Mouse (Mus musculus): ENCODE results near the gene F3.

F3 gene

DNA sequence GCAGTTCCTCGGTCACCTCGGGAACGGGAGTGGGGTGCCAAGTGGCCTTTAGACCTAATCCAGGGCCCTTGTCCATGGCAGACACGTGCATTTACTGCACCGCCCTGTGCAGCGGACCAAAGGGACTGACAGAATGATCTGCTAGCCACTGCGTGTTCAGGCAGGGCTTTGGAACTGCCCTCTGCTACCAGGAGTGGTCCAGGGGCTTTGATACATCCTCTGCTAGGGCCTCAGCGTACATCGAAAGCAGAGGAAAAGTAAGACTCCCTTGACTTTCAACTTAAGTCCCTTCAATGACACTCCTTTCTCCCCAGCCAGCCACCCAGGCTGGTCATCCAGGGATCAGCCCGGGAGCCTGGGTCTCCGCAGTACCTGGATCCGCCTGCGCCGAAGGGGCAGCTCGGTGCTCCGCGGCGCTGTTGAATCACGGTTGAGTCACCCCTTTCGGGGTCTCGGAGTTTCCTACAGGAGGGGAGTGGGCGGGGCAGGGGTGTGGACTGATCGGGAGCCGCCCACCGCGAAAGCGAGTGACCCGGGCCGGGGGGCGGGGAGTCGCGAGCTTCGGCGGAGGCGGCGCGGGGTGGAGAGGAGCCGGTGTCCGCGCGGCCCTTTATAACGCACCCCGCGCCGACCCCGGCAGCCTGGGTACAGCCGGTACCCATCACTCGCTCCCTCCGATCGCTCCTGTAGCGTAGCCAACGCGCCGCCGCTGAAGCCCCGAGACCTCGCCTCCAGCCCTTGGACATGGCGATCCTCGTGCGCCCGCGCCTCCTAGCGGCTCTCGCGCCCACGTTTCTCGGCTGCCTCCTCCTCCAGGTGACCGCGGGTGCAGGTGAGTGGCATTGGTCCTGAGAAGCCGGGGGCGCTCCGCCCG, at the start of gene F3:
F3 (plus strand) TSS at position 567 of the 874 bp plus-strand sequence.
- peak; percentile 87 to 94 for DNase-seq

DNA sequence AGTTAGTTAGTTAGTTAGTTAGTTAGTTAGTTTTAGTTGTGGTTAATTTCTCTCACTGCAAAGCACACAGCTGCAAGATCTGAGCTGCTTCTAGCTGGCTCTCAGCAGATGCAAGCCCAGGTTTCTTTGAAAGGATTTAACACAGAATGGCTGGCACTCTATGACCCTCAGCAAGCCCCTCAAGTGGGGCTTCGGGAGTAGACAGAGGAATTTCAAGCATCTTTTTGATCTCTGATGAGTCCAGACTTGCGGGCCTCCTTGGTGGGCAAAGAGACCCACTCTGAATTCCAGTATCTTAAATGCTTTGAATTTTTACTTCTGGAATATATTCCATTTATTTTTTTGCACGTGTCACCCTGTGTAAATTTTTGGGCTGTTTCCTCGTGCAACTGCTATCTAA, 44.4 kb upstream of the F3 start:
- peak in 1 of 2 experiments; percentile 6 for DNase-seq

DNA sequence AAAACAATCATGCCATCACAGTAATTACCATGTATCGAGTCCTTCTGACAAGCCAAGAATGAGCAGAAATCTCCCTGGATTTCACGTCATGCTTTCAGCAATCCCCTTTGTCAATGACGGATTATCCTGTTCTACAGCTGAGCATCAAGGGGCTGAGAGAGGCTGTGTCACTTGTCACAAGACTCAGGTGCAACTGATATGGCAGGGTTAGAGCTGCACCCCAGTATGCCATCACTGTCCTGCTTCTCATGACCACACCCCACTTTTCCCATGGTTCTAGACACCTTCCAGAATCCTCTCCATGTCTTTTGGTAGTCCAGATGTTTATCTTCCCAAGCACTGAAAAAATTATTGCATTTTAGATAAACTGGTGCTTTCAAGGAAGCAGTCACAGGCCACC, 43.9 kb upstream of the F3 start:
- DNase-seq, result no peak

DNA sequence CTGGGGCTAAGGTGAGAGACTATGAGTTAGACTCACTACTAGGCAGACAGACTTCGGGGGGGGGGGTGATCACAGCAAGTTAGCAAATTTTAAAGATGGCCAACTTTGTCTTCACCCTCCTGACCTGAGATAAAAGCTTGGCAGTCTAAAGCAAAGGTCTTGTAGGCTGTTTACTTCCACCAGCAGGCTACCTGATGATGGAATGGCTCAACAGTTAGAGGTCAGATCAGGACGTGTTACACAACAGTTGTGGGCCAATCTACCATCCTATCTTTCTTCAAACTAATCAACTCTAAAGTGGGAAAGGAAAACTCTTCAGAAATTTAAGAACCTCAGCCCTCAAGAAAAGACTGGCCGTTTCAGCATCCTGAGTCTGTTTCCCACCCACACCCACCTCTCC, 43.1 kb upstream of the F3 start:
- DNase-seq, result no peak

DNA sequence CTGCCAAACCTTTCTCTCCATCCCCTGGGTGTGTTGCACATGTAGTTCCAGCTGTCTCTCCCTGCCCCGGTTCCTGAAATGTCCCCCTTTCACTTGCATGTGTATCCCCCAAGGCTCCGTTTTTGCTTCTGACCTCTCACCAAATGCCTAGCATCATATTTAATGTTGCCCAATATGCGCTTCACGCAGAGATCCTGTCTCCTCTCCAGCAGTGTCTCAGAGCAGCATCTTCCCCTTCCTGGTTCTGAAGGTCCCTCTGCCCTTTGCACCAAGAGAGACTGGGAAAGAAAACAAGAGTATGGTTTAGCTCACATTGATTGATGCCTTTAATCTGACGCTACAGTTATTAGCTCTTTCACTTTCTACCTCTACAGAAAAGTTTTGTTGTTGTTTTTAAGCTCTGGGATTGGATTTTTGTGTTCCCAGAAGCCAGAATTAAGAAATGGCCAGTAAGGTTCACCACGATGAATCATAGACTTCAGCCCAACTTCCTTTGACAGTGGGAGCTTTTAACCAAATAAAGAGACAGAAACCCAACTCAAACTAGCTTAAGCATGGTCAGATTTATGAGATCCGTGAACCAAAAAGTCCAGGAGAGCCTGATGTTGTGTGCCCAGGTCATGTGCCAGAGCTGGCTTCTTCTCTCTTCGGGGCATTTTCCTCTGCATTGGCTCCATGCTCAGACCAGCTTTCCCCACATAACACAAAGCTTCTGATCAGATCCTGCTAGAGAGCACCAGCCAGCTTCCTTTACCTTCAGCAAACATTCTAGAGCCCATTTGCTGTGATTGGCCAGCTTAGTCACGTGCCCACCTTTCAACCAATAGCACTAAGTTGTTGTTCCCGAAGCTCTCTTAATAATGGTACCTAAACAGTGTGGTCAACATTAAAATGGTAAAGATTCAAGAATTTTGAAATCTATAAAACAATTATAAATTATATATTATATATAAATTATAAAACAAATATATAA, 40.6 kb upstream of the F3 start:
- no peak for DNase-seq

DNA sequence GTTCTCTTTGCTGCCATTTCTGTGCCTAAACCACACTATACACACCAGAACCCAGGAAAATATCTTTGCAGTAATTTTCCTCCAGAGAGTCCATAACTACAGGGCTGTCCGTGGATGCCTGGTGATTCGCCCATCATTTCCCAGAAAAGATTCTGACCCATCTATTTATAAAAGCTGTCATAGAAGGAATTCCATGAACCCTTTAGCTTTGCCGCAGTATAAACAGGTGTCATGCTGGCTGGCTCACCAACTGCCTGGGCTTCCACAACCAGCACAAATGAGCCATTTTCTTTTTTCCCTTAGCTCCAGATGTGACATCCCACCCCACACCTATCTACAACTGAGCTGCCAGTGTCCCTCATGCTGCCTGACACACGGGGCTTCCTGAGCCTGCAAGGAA, 38.8 kb upstream of the F3 start:
- no peak for DNase-seq

DNA sequence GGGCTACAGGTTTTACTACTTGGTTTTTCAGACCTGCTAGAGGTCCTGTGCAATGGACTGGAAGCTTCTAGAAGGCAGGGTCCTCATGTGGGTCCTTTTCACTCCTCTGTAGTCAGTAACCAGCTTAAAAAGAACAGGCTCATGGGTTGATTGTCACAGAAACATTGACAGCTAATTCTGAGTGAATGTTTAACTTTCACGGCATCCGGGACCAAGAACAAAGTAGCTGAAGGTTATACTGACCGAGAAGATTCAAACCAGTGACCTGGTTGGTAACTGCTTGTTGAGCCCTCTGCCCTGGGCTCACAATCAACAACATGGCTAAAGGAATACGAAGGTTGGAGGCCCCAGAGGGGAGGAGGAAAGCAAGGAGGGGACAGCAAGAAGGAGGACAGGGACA, 38.4 kb upstream of the F3 start:
- DNase-seq, result peak; percentile 32 to 60

DNA sequence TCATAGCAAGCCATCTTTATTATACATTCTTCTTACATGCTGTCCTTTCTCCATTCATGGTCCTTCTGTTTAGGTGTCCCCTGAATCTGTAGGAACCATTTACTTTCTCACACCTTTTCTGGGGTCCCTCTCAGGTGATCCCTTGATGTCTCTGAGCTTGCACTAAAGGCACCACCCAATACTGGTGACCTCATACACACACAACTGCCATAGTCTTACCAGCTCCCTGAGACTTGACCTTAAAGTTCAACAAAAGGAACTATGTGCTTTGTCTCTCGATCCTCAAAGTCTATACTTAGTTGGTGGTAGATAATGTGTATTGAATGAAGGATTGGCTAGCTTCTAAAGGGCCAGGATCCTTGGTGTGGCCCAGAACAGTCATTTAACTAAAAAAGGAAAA, 37.4 kb upstream of the F3 start:
- no peak for DNase-seq

DNA sequence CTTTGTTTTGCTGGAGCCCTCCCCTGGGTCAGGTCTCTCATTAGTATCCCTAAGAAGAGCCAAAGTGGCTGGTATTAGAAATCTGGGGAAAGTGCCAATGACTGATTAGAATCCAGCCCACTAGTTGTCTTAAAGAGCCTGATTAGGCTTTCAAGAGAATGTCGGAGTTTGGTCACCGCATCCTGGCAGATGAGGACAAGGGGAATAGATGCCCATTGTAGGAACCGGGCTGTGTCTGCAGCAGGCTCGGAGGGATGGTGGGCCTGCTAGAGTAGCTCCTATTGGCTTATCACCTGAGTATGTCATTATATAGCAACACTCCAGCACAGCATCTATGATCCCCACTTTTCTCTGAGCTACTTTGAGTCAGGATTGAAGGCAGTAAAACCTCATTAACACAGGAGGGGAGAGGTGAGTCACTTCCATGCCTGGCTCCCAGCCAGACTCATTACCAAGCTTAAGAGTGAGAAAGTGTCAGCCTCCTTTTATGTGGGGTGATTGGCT, 36.9 kb upstream of the F3 start:
- DNase-seq, result peak; percentile 37 to 57

DNA sequence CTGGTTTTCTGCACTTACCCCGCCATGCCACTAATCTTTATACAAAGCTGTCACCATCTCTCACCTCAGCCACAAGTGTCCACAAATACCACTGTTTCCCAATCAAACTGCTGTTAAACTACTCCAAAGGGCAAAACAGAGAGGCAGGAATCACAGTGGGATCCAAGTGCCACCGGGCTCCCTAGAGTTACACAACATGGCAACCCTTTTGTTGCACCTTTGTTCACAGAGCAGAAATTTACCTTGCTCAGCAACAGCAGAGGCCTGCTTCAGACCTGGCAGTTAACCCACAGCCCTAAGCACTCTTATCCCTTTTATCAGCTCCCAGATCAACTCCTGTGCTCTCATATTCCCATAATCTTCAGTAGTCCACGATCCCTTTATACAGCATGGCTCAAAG, 35.6 kb upstream of the F3 start:
- no peak for DNase-seq

DNA sequence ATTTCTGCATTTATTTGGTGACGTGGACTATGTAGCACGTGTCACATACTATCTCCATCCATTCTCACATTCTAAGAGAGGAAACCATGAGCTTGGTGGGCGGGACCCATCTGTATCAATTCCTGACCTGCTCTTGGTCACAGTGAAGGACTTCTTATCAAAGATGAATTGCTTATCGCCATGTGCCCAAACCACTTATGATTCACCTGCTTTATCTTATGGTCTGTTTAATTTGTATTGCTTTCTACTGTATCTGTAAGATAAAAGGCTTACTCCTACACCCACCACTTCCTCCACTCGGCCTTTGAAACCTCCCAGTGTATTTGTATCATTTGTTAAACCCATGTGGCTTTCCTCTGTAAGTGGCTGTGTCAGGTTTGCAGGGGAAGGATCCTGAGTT, 34.3 kb upstream of the F3 start:
- DNase-seq, result no peak

DNA sequence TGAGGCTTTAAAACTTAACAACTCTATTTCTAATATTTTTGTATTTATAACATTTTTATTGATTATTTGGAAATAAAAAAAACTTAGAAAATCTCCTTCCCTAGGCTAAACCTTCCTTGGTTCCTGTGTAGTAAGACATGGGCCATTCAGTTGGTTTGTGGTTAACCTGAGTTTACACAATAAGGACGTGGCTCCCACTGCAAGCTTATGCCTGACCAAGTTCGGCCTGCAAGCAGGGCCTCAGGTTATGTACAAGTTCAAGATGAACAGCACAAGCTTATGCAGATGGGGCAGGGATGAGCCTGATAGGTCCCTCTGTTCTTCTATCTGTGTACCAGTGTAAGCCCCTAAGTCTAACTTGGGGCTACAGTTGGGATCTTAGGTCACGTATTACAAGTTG, 33.6 kb upstream of the F3 start:
- DNase-seq, result no peak

DNA sequence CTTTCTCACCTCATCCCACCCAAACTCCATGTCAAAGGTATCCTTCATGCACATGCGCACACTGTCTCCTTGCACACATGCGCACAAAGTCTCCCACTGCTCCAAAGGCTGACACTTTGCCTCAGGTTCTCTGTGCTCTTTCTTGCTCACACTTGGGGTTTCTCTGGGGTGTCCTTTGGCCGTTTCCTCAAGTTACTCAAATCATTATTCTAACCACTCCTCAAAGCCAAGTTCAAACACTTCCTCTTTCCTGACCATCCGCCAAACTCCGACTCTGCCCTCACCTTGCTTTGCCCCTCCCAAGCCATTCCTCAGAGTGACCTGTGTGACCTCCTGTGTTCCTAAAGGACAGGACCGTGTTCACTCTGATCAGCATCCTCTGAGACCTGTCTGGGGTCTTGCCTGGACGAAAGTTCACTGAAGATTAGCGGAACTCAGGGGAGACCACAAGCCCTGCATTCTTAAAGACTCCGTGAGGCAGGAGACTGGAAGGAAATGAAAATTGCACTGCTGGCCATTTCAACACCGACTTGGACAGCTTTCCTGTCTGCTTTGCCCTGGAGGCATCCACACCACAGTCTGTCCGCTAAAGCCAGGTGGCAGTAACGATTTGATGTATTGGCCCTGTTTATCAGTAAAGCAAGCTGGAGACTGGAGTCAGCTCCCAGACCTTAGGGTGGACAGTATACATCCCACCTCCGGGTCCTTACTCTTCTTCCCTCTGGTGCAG, 30.2 kb upstream of the F3 start:
- no peak for DNase-seq

DNA sequence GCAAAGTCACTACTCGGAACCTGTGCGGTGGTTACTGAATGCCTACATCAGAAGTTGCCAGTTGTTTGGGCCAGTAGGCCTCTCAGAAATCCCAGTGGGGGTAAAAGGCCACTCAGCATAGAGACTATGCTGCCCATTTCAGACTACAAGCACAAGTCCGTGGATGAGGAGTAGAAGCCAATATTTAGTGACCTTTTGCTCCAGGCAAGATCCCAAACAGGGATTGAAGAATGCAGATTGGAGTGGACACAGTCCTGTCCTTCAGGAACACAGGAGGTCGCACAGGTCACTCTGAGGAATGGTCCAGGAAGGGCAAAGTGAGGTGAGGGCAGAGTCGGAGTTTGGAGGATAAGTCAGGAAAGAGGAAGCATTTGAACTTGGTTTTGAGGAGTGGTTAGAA, 29.6 kb upstream of the F3 start:
- DNase-seq, result no peak

DNA sequence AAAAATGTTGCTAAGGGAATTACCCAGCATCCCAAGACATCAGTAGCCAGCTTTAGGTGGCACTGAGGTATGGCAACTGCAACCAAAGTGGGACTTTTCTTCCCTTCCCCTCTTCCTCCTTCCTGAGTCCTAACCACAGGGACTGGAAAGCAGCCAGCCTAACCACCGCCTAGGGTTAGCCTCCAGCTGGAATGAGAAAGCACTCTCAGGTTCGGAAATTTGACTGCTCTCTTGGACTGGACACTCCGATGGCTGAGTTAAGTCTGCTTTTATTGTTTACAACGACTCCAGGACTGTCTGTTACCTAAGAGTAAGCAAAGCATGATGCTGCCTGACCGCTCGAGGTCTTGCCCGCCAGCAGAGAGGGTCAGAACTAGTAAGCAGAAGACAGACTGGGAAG, 26.2 kb upstream of the F3 start:
- DNase-seq, result no peak

DNA sequence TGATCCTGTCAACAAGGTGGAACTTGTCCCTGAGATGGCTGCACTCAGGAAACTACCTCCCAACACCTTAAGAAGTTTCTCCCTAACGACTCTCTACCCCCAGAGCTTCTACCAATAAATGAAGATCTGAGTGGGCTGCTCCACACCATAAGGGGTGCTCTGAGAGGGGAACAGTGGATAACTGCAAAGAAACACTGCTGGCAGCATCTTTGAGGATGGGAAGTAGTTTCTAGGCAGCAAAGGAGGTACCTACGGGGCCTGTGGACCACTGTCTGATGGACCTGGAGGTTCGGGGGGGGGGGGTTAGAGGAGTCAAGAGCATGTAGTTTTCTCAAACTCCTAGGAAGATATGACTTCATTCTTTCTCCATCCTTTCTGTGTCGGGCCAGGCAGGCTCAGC, 23.9 kb upstream of the F3 start:
- no peak for DNase-seq

DNA sequence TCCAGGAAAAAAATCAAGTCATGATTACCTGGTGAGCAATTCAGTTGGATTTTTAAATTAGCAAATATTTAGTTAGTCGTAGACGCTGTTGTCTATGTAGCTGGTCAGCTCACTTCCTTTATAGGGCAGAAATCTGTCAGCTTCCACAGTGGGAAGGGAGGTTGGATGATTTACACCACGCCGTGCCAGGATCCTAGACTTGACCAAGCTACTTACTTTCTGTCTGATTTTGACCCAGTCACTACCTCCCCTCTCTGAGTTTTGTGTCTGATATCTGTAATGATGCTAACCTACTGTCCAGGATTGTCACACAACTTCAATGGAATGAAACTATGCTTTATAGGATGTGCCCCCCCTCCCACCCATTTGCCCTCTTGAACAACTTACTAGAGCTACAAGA, 23.5 kb upstream of the F3 start:
- no peak for DNase-seq

DNA sequence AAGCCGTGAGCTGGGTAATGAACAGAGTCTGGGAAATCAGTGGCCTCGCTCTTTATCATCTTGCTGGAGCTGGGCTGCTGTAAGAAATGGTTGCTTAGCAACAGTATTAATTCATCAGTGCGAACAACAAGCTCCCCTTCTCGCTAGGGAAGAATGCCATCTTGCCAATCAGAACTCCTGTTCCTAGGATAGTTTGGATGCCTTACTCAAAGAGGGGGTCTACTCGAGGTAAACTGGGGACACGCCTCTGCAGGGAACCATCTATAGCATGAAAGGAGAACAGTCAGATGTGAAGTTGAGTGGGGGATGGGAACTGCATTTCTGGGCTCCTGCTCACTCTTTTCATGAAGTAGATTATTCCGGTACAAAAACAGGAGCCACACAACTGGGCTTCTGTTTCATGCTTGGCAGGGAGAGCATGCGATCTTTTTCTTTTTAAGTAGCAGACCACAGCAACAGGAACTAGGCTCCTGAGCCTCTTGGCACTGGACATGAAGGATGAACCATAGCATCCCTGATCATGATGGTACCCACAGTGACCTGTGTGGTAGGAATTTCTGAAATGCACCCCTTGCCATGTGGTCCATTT, 22.9 kb upstream of the F3 start:
- no peak for DNase-seq

DNA sequence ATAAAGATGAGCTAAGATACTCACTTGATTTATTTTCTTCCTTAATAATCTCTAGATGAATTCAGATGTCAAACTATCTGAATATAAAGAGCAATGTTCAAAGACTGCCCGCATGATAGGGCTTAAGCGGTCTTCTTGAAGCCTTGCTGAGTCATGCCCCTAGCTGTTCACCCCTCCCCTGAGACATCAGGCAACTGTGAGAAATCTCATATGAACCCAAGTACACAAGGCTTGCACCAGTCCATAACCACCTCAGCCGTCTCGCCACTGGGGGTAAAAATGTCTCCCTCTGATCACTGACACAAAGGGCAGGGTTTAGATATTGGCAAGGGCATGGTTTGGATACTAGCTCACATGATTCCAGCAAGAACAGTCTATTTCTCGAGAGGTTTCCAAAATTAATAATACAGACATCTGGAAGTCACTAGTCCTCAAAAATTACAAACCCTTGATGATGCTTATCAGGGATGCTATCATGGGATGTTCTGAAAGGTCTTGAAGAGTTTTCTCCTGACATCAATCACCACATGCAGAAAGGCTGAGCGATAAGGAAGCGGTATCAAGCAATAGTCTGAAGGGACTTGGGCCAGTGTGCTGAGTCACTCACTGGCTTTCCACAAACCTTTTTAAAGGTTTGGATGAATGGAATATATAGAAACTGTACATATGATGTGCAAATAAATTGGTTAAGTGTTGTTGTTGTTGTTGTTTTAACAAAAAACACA, 20.0 kb upstream of the F3 start:
- DNase-seq, result no peak

DNA sequence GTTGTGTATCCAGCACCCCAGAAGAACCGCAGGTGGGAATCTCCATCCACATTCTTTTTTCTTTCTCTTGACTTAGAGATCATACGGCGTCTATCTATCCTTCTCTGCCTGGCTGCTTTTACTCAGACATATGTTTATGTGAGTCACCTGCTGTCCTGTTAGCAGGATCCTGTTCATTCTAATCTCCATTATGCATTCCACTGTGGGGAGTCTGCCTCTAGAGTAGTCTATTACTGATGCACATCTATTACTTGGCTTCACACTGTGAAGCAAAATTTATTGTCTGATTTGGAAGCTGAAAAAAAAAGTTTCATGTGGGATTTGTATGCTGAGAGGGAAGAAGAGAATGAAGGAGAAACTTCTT, 19.5 kb upstream of the F3 start:
- DNase-seq, result no peak

DNA sequence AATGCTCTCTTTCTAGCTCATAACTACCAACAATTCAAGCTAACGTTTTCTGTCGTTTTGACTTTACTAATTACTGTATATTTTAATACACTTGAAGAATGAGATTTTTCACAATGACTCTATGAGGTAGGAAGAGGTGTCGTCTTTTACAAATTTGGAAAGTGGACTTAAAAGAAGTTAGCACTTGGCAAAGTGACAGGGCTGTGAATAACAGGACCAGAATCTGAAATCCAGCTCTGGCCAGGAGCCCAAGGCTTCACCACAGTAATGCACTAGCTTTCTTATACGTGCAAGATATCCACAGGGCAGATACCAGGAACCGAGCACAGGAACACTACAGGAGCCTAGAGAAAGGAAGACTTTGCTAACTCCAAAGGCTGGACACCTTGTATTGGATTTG, 17.2 kb upstream of the F3 start:
- DNase-seq, result no peak

DNA sequence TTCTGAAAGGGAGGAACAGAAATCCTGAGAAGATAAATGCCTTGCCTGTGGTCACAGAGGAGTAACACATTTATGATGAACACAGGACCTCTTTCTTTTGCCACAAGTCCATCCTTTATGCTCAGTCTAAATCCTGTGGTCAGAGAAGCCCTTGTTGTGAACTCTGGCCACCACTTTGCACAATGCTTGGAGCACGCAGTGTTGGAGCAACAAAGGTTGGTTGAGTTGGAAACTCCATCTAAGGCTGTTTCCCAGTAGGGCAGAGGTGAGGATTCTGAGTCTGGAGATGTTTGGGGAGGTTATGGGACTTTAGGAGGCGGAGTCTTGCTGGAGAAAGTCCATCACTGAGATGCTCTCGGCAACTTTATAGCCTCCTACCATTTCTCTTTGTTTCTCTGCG, 16.2 kb upstream of the F3 start:
- no peak for DNase-seq

Measured in kidney, postnatal 25 days (tissue).